Mouse (Mus musculus) heart, embryonic 13.5 days (tissue): ENCODE measurements around the gene Zmynd10. TPM values are rescaled to one million over a fixed set of nuclear protein-coding genes. Genes with fewer than 3 reads are reported as not detected.
"Not testable (repeated sequence)": the region's sequence is repeated elsewhere in the genome, so short reads cannot be mapped to it uniquely, and the experiment has no call there.

Experiments used
- ATAC-seq: fragments of 200-750 bp; cut with Nextera tagmentation; 2 replicates; pipeline ENCODE4 v1.8.0; 2017; ENCODE audit warnings: moderate TSS enrichment; ENCODE audit not compliant: insufficient number of reproducible peaks, low FRiP score, low TSS enrichment; ENCODE audit errors: extremely low read depth
- H3K27ac ChIP-seq: fragments of 300-500 bp; sonication (generic); replicated peaks from 2 replicates; pipeline ENCODE4 v1.5.1; 2015; ENCODE audit warnings: moderate library complexity, mild to moderate bottlenecking, inconsistent platforms
- H3K27me3 ChIP-seq: fragments of 300-500 bp; sonication (generic); replicated peaks from 2 replicates; pipeline ENCODE4 v1.6.1; 2015; ENCODE audit warnings: mild to moderate bottlenecking, inconsistent platforms
- H3K36me3 ChIP-seq: fragments of 300-500 bp; sonication (generic); 2 replicates; pipeline ENCODE4 v1.6.1; 2015; ENCODE audit warnings: mild to moderate bottlenecking, inconsistent platforms
- H3K4me1 ChIP-seq: fragments of 300-500 bp; sonication (generic); 2 replicates; pipeline ENCODE4 v1.6.1; 2015; ENCODE audit warnings: inconsistent platforms
- H3K4me2 ChIP-seq: fragments of 300-500 bp; sonication (generic); 2 replicates; pipeline ENCODE4 v1.6.1; 2015; ENCODE audit warnings: inconsistent platforms, mild to moderate bottlenecking, moderate library complexity
- H3K4me3 ChIP-seq: fragments of 300-500 bp; sonication (generic); 2 replicates; pipeline ENCODE4 v1.5.1; 2015; ENCODE audit warnings: moderate library complexity, mild to moderate bottlenecking, inconsistent platforms
- H3K9ac ChIP-seq: fragments of 300-500 bp; sonication (generic); 2 replicates; pipeline ENCODE4 v1.6.1; 2015; ENCODE audit warnings: inconsistent platforms, mild to moderate bottlenecking, moderate library complexity
- H3K9me3 ChIP-seq: fragments of 300-500 bp; sonication (generic); 2 replicates; pipeline ENCODE4 v1.6.1; 2016; ENCODE audit warnings: inconsistent platforms
- WGBS: fragments of 180-500 bp; shearing (Covaris S2); methylation state at CpG from one replicate; pipeline ENCODE4 v1.1.7; 2015; ENCODE audit warnings: mixed read lengths; 5-methylcytosine and 5-hydroxymethylcytosine counted together
- polyA plus RNA-seq: library from polyadenylated mRNA; unstranded; fragments of >200 nt; fragmentation: Nextera tagmentation; extraction: Ambion mirVana; gene quantifications from 2 replicates; pipeline ENCODE4 v1.2.1, GENCODE M21; 2015

The Zmynd10 gene
- polyA plus RNA-seq, 1 experiment from 2014 or later, result not detected

- ATAC-seq, result peak; percentile 92
- under 1% methylated on average over 43 of the region's 46 CpGs for WGBS
Measured at GRCm38 (mm10) chr9:107563029-107563581, 16.0 kb downstream of the Zmynd10 start, which contains the start of gene Tusc2. Tusc2 (plus strand) TSS chr9:107563255.

GRCm38 (mm10) chr9:107565556-107565955 is 18.5 kb downstream of the Zmynd10 start:
- H3K4me2 ChIP-seq, result peak overlapping the region; percentile 81
- H3K9ac ChIP-seq, result peak overlapping the region; percentile 42; the same call in 1 of the 2 replicates
- H3K4me1 ChIP-seq, result peaks cover 59% of the 10 kb centered on the region
- H3K9me3 ChIP-seq, H3K27me3 ChIP-seq, ATAC-seq: not testable (repeated sequence)
- H3K4me3 ChIP-seq, result peak overlapping the region; percentile 8; the same call in 1 of the 2 replicates
- WGBS, result 48% methylated on average over 5 of the region's 5 CpGs
- H3K27ac ChIP-seq, result peak overlapping the region; percentile 83
- peaks cover 39% of the 10 kb centered on the region for H3K36me3 ChIP-seq

More at GRCm38 (mm10) chr9:107563029-107563581, 16.0 kb downstream of the Zmynd10 start, which contains the start of gene Tusc2:
- no peaks in the 10 kb centered on the region for H3K27me3 ChIP-seq
- H3K4me2 ChIP-seq, result peak within 1 kb of the TSS; percentile 90
- H3K9ac ChIP-seq, result peak within 1 kb of the TSS; percentile 94
- H3K4me3 ChIP-seq, result peak within 1 kb of the TSS; percentile 93
- H3K9me3 ChIP-seq, result no peaks in the 10 kb centered on the region
- H3K4me1 ChIP-seq, result peaks cover 49% of the 10 kb centered on the region
- H3K27ac ChIP-seq, result peak within 1 kb of the TSS; percentile 76
- H3K36me3 ChIP-seq, result peaks cover 59% of the 10 kb centered on the region

GRCm38 (mm10) chr9:107566041-107566709 is 19.1 kb downstream of the Zmynd10 start:
- Histone ChIP-seq H3K36me3 (peaks cover 39% of the 10 kb centered on the region), H3K27me3 (no peaks in the 10 kb centered on the region), H3K4me1 (peaks cover 65% of the 10 kb centered on the region), H3K9me3 (no peaks in the 10 kb centered on the region), H3K9ac (no peak overlapping the region), H3K4me2 (peak overlapping the region; percentile 81), H3K27ac (peak overlapping the region; percentile 83), H3K4me3 (peak overlapping the region; percentile 17; the same call in 1 of the 2 replicates)
- 43% methylated on average over 15 of the region's 15 CpGs for WGBS
- ATAC-seq, result no peak

GRCm38 (mm10) chr9:107566855-107567254 is 19.8 kb downstream of the Zmynd10 start:
- no peak for ATAC-seq

GRCm38 (mm10) chr9:107567702-107568319 is 20.7 kb downstream of the Zmynd10 start, which contains the start of gene Hyal2:
Hyal2 (plus strand) TSS chr9:107567945.
- no peaks in the 10 kb centered on the region for H3K9me3 ChIP-seq
- H3K4me3 ChIP-seq, result peak within 1 kb of the TSS; percentile 87
- ATAC-seq, result no peak
- H3K9ac ChIP-seq, result peak within 1 kb of the TSS; percentile 93
- H3K27me3 ChIP-seq, result no peaks in the 10 kb centered on the region
- peaks cover 42% of the 10 kb centered on the region for H3K36me3 ChIP-seq
- H3K4me1 ChIP-seq, result peaks cover 69% of the 10 kb centered on the region
- H3K4me2 ChIP-seq, result peak within 1 kb of the TSS; percentile 81
- peak within 1 kb of the TSS; percentile 83 for H3K27ac ChIP-seq
- WGBS, result 8% methylated on average over 18 of the region's 18 CpGs

More at GRCm38 (mm10) chr9:107566855-107567254, 19.8 kb downstream of the Zmynd10 start:
- Histone ChIP-seq H3K27me3 (no peaks in the 10 kb centered on the region), H3K4me2 (peak overlapping the region; percentile 81), H3K36me3 (peaks cover 39% of the 10 kb centered on the region), H3K4me1 (peaks cover 72% of the 10 kb centered on the region), H3K27ac (peak overlapping the region; percentile 83), H3K4me3 (no peak overlapping the region), H3K9me3 (no peaks in the 10 kb centered on the region), H3K9ac (no peak overlapping the region)
- 55% methylated on average over 3 of the region's 3 CpGs for WGBS

- Histone ChIP-seq H3K27me3 (no peaks in the 10 kb centered on the region), H3K4me2 (peak overlapping the region; percentile 81), H3K4me3 (peak overlapping the region; percentile 87), H3K4me1 (peaks cover 66% of the 10 kb centered on the region), H3K9ac (peak overlapping the region; percentile 93), H3K36me3 (peaks cover 50% of the 10 kb centered on the region), H3K27ac (peak overlapping the region; percentile 83), H3K9me3 (no peaks in the 10 kb centered on the region)
- WGBS, result under 1% methylated on average over 41 of the region's 41 CpGs
- ATAC-seq, result peak; percentile 77
Measured at GRCm38 (mm10) chr9:107568331-107569261, 21.5 kb downstream of the Zmynd10 start.

GRCm38 (mm10) chr9:107569270-107569669 is 22.2 kb downstream of the Zmynd10 start:
- H3K4me1 ChIP-seq, result peaks cover 59% of the 10 kb centered on the region
- ATAC-seq, result peak; percentile 20
- H3K27me3 ChIP-seq, result no peaks in the 10 kb centered on the region
- WGBS, result under 1% methylated on average over 23 of the region's 23 CpGs
- peak overlapping the region; percentile 81 for H3K4me2 ChIP-seq
- H3K9ac ChIP-seq, result peak overlapping the region; percentile 93
- H3K27ac ChIP-seq, result peak overlapping the region; percentile 83
- no peaks in the 10 kb centered on the region for H3K9me3 ChIP-seq
- H3K4me3 ChIP-seq, result peak overlapping the region; percentile 87
- peaks cover 53% of the 10 kb centered on the region for H3K36me3 ChIP-seq

GRCm38 (mm10) chr9:107570016-107570415 is 22.9 kb downstream of the Zmynd10 start:
- Histone ChIP-seq H3K4me3 (peak overlapping the region; percentile 87), H3K4me1 (peaks cover 57% of the 10 kb centered on the region), H3K9ac (peak overlapping the region; percentile 93), H3K9me3 (no peaks in the 10 kb centered on the region), H3K27me3 (no peaks in the 10 kb centered on the region), H3K4me2 (peak overlapping the region; percentile 81), H3K36me3 (peaks cover 53% of the 10 kb centered on the region), H3K27ac (peak overlapping the region; percentile 83)
- no peak for ATAC-seq
- WGBS, result 50% methylated on average over 13 of the region's 13 CpGs

GRCm38 (mm10) chr9:107570845-107571244 is 23.7 kb downstream of the Zmynd10 start:
- H3K4me2 ChIP-seq, result peak overlapping the region; percentile 81
- H3K36me3 ChIP-seq, result peaks cover 47% of the 10 kb centered on the region
- ATAC-seq, result no peak
- peak overlapping the region; percentile 83 for H3K27ac ChIP-seq
- no peaks in the 10 kb centered on the region for H3K9me3 ChIP-seq
- H3K4me1 ChIP-seq, result peaks cover 55% of the 10 kb centered on the region
- WGBS, result 57% methylated on average over 21 of the region's 21 CpGs
- H3K9ac ChIP-seq, result peak overlapping the region; percentile 93
- peak overlapping the region; percentile 87 for H3K4me3 ChIP-seq
- H3K27me3 ChIP-seq, result no peaks in the 10 kb centered on the region

GRCm38 (mm10) chr9:107571534-107572326 is 24.6 kb downstream of the Zmynd10 start:
- Histone ChIP-seq H3K4me3 (peak overlapping the region; percentile 87), H3K27me3 (no peaks in the 10 kb centered on the region), H3K4me2 (peak overlapping the region; percentile 81), H3K9me3 (no peaks in the 10 kb centered on the region), H3K36me3 (peaks cover 47% of the 10 kb centered on the region), H3K9ac (peak overlapping the region; percentile 93), H3K27ac (peak overlapping the region; percentile 21; the same call in 1 of the 2 replicates), H3K4me1 (peaks cover 55% of the 10 kb centered on the region)
- no peak for ATAC-seq
- WGBS, result 85% methylated on average over 22 of the region's 22 CpGs
